Mouse (Mus musculus): ENCODE results near the gene Irak3.
A peak's percentile ranks its signal among the peaks of the same experiment; 100 is the strongest.

DNA sequence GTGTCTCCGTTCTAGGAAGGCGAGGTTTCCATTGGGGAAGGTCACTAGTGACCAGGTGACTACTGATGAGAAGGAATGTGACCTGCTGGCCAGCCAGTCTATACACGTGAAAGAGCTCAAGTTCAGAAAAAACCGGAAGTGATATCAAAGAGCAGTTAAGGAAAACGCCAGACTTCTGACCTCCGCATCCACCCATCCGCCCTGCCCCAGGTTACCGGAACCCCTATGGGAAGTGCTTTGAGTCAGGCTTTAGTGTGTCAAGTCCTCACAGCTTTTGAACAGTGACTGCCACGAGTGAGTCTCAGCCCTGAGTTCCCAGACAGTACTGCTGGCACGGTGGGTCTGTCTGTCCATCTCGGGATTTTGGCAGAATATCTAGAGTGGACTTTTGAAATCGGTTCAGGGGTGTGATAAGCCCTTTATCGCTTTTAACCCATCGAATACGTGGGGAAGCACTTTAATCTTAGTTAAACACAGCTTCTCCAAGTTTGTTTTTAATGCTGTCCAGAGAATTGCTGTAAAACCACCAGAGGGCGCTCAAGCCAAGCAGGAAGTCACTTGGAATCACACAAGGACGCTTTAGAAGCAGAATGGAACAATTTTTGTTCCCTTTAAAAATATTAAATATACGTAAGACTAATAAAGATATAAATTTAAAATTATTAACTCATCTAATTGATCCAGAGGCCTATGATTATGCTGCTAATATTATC lies 31.9 kb upstream of the Irak3 start:
- TF ChIP-seq EP300 (IDR thresholded peaks at IDR 0.05; ENCODE audit: low read depth) (no peak), CTCF (IDR thresholded peaks at IDR 0.05; ENCODE audit: low read depth) (peak; percentile 82)
